Mouse (Mus musculus): Measurements from ENCODE around the gene Map7d1. TPM values are rescaled to one million over a fixed set of nuclear protein-coding genes. Genes with fewer than 3 reads are reported as not detected.

The Map7d1 gene
- polyA plus RNA-seq, 1 experiment: 47.3 TPM

DNA sequence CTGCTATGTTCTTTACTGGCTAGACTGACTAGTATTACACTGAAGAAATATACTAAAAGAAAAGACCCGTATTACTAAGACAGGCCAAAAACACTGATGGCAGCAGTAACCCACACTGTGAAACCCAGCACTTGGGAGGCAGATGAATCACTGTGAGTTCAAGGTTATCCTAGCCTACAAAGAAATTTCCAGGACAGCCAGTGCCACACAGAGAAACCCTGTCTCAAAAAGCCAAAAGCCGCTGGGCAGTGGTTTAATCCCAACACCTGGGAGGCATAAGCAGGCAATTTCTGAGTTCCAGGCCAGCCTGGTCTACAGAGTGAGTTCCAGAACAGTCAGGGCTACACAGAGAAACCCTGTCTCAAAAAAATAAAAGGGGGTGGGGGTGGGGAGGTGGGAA is 65.5 kb downstream of the Map7d1 start:
- Histone ChIP-seq H3K27me3 (ENCODE audit: control insufficient read depth, insufficient read depth, low read length) (no peaks in the 10 kb centered on the region), H3K36me3 (ENCODE audit: control insufficient read depth, insufficient read depth, low read length) (peaks cover 36% of the 10 kb centered on the region), H3K27ac (ENCODE audit: insufficient read depth, low read depth, low read length) (no peak overlapping the region), H3K4me1 (ENCODE audit: control insufficient read depth, insufficient read depth, insufficient read length, low read length) (no peaks in the 10 kb centered on the region), H3K4me3 (ENCODE audit: low read depth, low read length) (no peak overlapping the region)
- TF ChIP-seq POLR2A (IDR thresholded peaks at IDR 0.05; ENCODE audit: low read depth, low read length) (no peak), CTCF (IDR thresholded peaks at IDR 0.05; ENCODE audit: extremely low read depth, insufficient read length, insufficient replicate concordance, low read depth, low read length) (no peak)
- 84% methylated on average over 2 of the region's 2 CpGs for WGBS

DNA sequence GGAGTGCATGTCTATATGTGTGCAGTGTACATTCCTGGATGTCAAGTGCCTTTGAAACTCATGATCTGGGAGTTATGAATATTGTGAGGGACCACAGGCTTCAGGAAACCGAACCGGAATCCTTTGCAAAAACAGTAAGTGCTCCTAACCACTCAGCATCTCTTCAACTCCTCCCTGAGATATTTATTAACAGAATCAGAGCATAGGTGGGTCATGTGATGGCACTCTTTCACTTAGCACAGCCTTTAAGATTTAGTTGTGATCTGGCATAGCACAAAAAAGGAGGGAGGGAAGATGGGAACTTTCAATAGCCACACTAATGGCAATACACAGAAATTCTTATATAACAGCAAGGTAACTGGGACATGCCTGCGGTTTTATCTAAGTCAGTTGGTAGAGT is 69.0 kb downstream of the Map7d1 start:
- 72% methylated on average over 3 of the region's 3 CpGs for WGBS
- Histone ChIP-seq H3K27me3 (ENCODE audit: control insufficient read depth, insufficient read depth, low read length) (no peaks in the 10 kb centered on the region), H3K36me3 (ENCODE audit: control insufficient read depth, insufficient read depth, low read length) (peaks cover 34% of the 10 kb centered on the region)

DNA sequence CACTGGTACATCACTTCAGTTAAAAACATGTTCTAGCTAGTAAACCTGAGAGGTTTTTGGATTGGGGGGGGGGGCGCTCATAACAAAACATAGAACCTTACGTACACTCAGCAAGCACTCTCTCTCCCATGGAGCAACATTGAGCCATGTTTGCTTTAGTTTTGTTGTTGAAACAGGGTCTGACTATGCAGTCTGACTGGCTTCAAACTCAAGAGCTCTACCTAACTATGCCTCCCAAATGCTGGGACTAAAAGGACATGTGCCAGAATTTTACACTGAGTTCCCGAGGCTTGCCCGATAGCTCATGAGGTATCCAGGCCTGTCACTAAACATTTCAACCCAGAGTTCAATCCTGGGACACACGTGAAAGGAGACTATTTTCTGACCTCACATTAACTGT is 73.1 kb downstream of the Map7d1 start:
- 80% methylated on average over 5 of the region's 5 CpGs for WGBS
- TF ChIP-seq POLR2A (IDR thresholded peaks at IDR 0.05; ENCODE audit: low read depth, low read length) (no peak), CTCF (IDR thresholded peaks at IDR 0.05; ENCODE audit: extremely low read depth, insufficient read length, insufficient replicate concordance, low read depth, low read length) (no peak)
- no peaks in the 10 kb centered on the region for H3K27me3 ChIP-seq (ENCODE audit: control insufficient read depth, insufficient read depth, low read length)
- peaks cover 44% of the 10 kb centered on the region for H3K36me3 ChIP-seq (ENCODE audit: control insufficient read depth, insufficient read depth, low read length)
- H3K27ac ChIP-seq (ENCODE audit: insufficient read depth, low read depth, low read length): no peak overlapping the region
- peaks cover 4% of the 10 kb centered on the region; the same call in 1 of the 2 replicates for H3K4me1 ChIP-seq (ENCODE audit: control insufficient read depth, insufficient read depth, insufficient read length, low read length)
- H3K4me3 ChIP-seq (ENCODE audit: low read depth, low read length): no peak overlapping the region

More for the DNA sequence above, 69.0 kb downstream of the Map7d1 start:
- H3K4me1 ChIP-seq (ENCODE audit: control insufficient read depth, insufficient read depth, insufficient read length, low read length): no peaks in the 10 kb centered on the region
- H3K27ac ChIP-seq (ENCODE audit: insufficient read depth, low read depth, low read length): no peak overlapping the region
- no peak for TF ChIP-seq POLR2A (IDR thresholded peaks at IDR 0.05; ENCODE audit: low read depth, low read length)
- H3K4me3 ChIP-seq (ENCODE audit: low read depth, low read length): no peak overlapping the region

Other genes starting within 250 kb of the Map7d1 start
- 2.1 and 2.3 TPM in 2 replicates for gene Csf3r, start 231.8 kb downstream of the Map7d1 start, polyA plus RNA-seq (2012; rRNA removed)
- 130 and 204 TPM in 2 replicates for gene Mrps15, start 209.4 kb downstream of the Map7d1 start, polyA plus RNA-seq (2012; rRNA removed)
- 0.37 and 1.6 TPM in 2 replicates for gene Oscp1, start 197.8 kb downstream of the Map7d1 start, polyA plus RNA-seq (2012; rRNA removed)
- gene Lsm10, start 159.7 kb downstream of the Map7d1 start, polyA plus RNA-seq (2012; rRNA removed): 10.7 and 13.3 TPM in 2 replicates
- gene Stk40, start 152.4 kb downstream of the Map7d1 start, polyA plus RNA-seq (2012; rRNA removed): 14.5 and 24.0 TPM in 2 replicates
- 45.0 and 54.3 TPM in 2 replicates for gene Eva1b, start 108.6 kb downstream of the Map7d1 start, polyA plus RNA-seq (2012; rRNA removed)
- gene Sh3d21, start 92.9 kb downstream of the Map7d1 start, polyA plus RNA-seq (2012; rRNA removed): 5.2 and 6.5 TPM in 2 replicates
- 10.0 and 22.1 TPM in 2 replicates for gene Thrap3, start 53.6 kb downstream of the Map7d1 start, polyA plus RNA-seq (2012; rRNA removed)
- gene Trappc3, start 6.0 kb upstream of the Map7d1 start, polyA plus RNA-seq (2012; rRNA removed): 12.6 and 21.4 TPM in 2 replicates
- 0.55 and 0.77 TPM in 2 replicates for gene Col8a2, start 30.4 kb upstream of the Map7d1 start, polyA plus RNA-seq (2012; rRNA removed)
- 25.3 and 33.9 TPM in 2 replicates for gene Adprhl2, start 65.4 kb upstream of the Map7d1 start, polyA plus RNA-seq (2012; rRNA removed)
- 0.38 and 1.0 TPM in 2 replicates for gene Tekt2, start 69.3 kb upstream of the Map7d1 start, polyA plus RNA-seq (2012; rRNA removed)
- 7.6 and 12.4 TPM in 2 replicates for gene Ago3, start 173.2 kb upstream of the Map7d1 start, polyA plus RNA-seq (2012; rRNA removed)
- 7.2 and 13.0 TPM in 2 replicates for gene Ago1, start 212.2 kb upstream of the Map7d1 start, polyA plus RNA-seq (2012; rRNA removed)

Measured in small intestine, adult 2 months (tissue).